ENCODE assay signal across 10 mouse cellular contexts in the genomic region with DNA sequence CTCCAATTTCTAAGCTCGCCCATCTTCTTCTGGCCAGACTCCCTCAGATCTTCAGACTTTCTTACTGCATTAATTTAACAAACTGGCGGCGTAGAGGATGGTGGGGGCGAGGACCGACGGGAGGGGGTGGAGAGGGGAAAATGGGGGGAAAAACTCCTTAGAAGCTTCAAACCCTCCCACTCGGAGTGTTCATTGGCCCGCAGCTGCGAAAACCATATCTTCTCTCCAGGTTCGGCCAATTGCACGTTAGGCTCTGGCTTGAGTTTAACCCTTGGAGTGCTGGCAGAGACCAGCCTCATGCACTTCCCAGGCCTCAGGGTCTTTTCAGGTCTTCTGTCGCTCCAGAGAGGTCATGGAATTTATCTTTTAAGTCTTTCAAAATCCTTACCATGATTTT. TPM values are rescaled to one million over a fixed set of nuclear protein-coding genes. Genes with fewer than 3 reads are reported as not detected.
DNase-seq lines count a peak whose midpoint lies in the region; ATAC-seq and TF ChIP-seq lines count a peak whose summit lies in the region.
"Had no signal": no experiment of that assay in that cellular context is flagged by ENCODE, and none has a peak within 500 bp of the region (broad histone marks: within the 10 kb centered on the region; RNA-seq: fewer than 3 reads in every experiment).

No protein-coding gene starts in this region.

- no peak for TF ChIP-seq CTCF in E14TG2a.4 (conservative IDR thresholded peaks at IDR 0.05; ENCODE audit: low read length)

- peak; percentile 27 for DNase-seq in R1 (ENCODE audit: low read depth, low spot score)
- DNase-seq in midbrain, embryonic 14.5 days: peak; percentile 81
- no peak for DNase-seq in kidney, postnatal 36 days
- no peak for DNase-seq in gastrocnemius, adult 18-20 months (ENCODE audit: low spot score)

- peaks cover 57% of the 10 kb centered on the region for H3K27me3 ChIP-seq in E14TG2a.4 (ENCODE audit: insufficient read depth, low read length)
- peaks cover 34% of the 10 kb centered on the region for H3K27me3 ChIP-seq in forebrain, embryonic 15.5 days
- H3K27me3 ChIP-seq in midbrain, embryonic 14.5 days (ENCODE audit: control insufficient read depth, insufficient read depth, low read length): peaks cover 13% of the 10 kb centered on the region

- peaks cover 15% of the 10 kb centered on the region for H3K4me1 ChIP-seq in E14TG2a.4 (replicated peaks; ENCODE audit: low read depth, low read length)
- peaks cover 15% of the 10 kb centered on the region for H3K4me1 ChIP-seq in forebrain, embryonic 15.5 days
- no peaks in the 10 kb centered on the region for H3K4me1 ChIP-seq in midbrain, embryonic 14.5 days (ENCODE audit: control insufficient read depth, insufficient read depth, low read length)
- H3K4me1 ChIP-seq: limb, embryonic 13.5 days had no signal

- WGBS in forebrain, embryonic 15.5 days: under 1% methylated on average over 12 of the region's 12 CpGs
- 2% methylated on average over 12 of the region's 12 CpGs for WGBS in midbrain, embryonic 14.5 days

- peak overlapping the region; percentile 65 for H3K4me2 ChIP-seq in forebrain, embryonic 15.5 days (replicated peaks)
- H3K4me2 ChIP-seq in midbrain, embryonic 14.5 days (ENCODE audit: low read length): peak overlapping the region; percentile 78

- no peaks in the 10 kb centered on the region for H3K9me3 ChIP-seq in E14TG2a.4 (ENCODE audit: low read length)
- H3K9me3 ChIP-seq in forebrain, embryonic 15.5 days: no peaks in the 10 kb centered on the region
- H3K9me3 ChIP-seq in midbrain, embryonic 14.5 days (ENCODE audit: control insufficient read depth, low read length): no peaks in the 10 kb centered on the region
- H3K9me3 ChIP-seq: heart, embryonic 13.5 days; limb, embryonic 13.5 days had no signal

- ATAC-seq in forebrain, embryonic 15.5 days (replicated peaks): 0 out of 2 replicates have a peak, but pooled peaks have one; percentile 19
- ATAC-seq in midbrain, embryonic 14.5 days (ENCODE audit: low FRiP score, low TSS enrichment): no peak
- ATAC-seq in monocyte, adult 5-6 weeks (replicated peaks; ENCODE audit: insufficient number of reproducible peaks, low FRiP score, low TSS enrichment, poor library complexity, severe bottlenecking): no peak

- H3K36me3 ChIP-seq in E14TG2a.4 (ENCODE audit: insufficient read depth, low read length): no peaks in the 10 kb centered on the region
- H3K36me3 ChIP-seq in forebrain, embryonic 15.5 days: no peaks in the 10 kb centered on the region
- H3K36me3 ChIP-seq in midbrain, embryonic 14.5 days (ENCODE audit: control insufficient read depth, insufficient read depth, low read length): no peaks in the 10 kb centered on the region
- H3K36me3 ChIP-seq: heart, embryonic 13.5 days; limb, embryonic 13.5 days had no signal

- H3K27ac ChIP-seq in forebrain, embryonic 15.5 days (replicated peaks): no peak overlapping the region
- no peak overlapping the region for H3K27ac ChIP-seq in midbrain, embryonic 14.5 days (replicated peaks; ENCODE audit: low read depth, low read length)
- H3K27ac ChIP-seq: heart, embryonic 13.5 days; limb, embryonic 13.5 days had no signal

- H3K4me3 ChIP-seq in E14TG2a.4 (replicated peaks; ENCODE audit: low read length): peak overlapping the region; percentile 75
- peak overlapping the region; percentile 41 for H3K4me3 ChIP-seq in forebrain, embryonic 15.5 days
- peak overlapping the region; percentile 44 for H3K4me3 ChIP-seq in midbrain, embryonic 14.5 days (replicated peaks; ENCODE audit: low read depth, low read length)
- H3K4me3 ChIP-seq: heart, embryonic 13.5 days; limb, embryonic 13.5 days had no signal

- H3K9ac ChIP-seq in forebrain, embryonic 15.5 days (replicated peaks): peak overlapping the region; percentile 12; the same call in 1 of the 2 replicates
- H3K9ac ChIP-seq in midbrain, embryonic 14.5 days (replicated peaks; ENCODE audit: low read length): peak overlapping the region; percentile 49
- H3K9ac ChIP-seq: heart, embryonic 13.5 days; limb, embryonic 13.5 days had no signal

RNA-seq across cellular contexts. Expression of a gene that starts 0.5 kb away (rescaled TPM):
- not detected in 2 replicates for polyA plus RNA-seq in forebrain, embryonic 15.5 days (2015; fragmentation: Nextera tagmentation; extraction: Ambion mirVana)
- polyA plus RNA-seq in midbrain, embryonic 14.5 days (2014; fragmentation: Nextera tagmentation; extraction: Ambion mirVana): 0.24 and 0.53 TPM in 2 replicates
- total RNA-seq in monocyte, adult 5-6 weeks (2017): not detected in 3 replicates
- not detected for total RNA-seq in gastrocnemius, adult 18-20 months (2021)
- polyA plus RNA-seq: heart, embryonic 13.5 days; limb, embryonic 13.5 days; small intestine, adult 2 months had no signal

Comparison
In these comparisons a context has a peak if more than half of its experiments do, and no peak if none do; other contexts are left out.
1. DNase-seq: peak in R1 (single experiment) and midbrain, embryonic 14.5 days (single experiment); none in kidney, postnatal 36 days (0 of 2) and gastrocnemius, adult 18-20 months (single experiment).
2. Peak in every context shown above with its lines, with median percentiles within 50 percentile points of each other: H3K4me3 ChIP-seq.